Mouse (Mus musculus) embryonic facial prominence, embryonic 13.5 days (tissue): ENCODE measurements around the gene Bahd1. TPM values are rescaled to one million over a fixed set of nuclear protein-coding genes. Genes with fewer than 3 reads are reported as not detected.

ENCODE experiments used
- ATAC-seq: fragments of 200-750 bp; cut with Nextera tagmentation; 2 replicates; pipeline ENCODE4 v1.8.0; 2017; ENCODE audit warnings: low read depth; ENCODE audit not compliant: insufficient number of reproducible peaks, insufficient read depth, low FRiP score, low TSS enrichment
- H3K27ac ChIP-seq: fragments of 300-500 bp; sonication (generic); 2 replicates; pipeline ENCODE4 v1.5.1; 2015; ENCODE audit warnings: moderate library complexity, mild to moderate bottlenecking, inconsistent platforms
- H3K27me3 ChIP-seq: fragments of 300-500 bp; sonication (generic); 2 replicates; pipeline ENCODE4 v1.6.1; 2015; ENCODE audit warnings: mild to moderate bottlenecking, inconsistent platforms
- H3K36me3 ChIP-seq: fragments of 300-500 bp; sonication (generic); 2 replicates; pipeline ENCODE4 v1.6.1; 2015; ENCODE audit warnings: mild to moderate bottlenecking, inconsistent platforms
- H3K4me1 ChIP-seq: fragments of 300-500 bp; sonication (generic); 2 replicates; pipeline ENCODE4 v1.6.1; 2015; ENCODE audit warnings: inconsistent platforms
- H3K4me2 ChIP-seq: fragments of 300-500 bp; sonication (generic); 2 replicates; pipeline ENCODE4 v1.6.1; 2015; ENCODE audit warnings: moderate library complexity, mild to moderate bottlenecking, inconsistent platforms
- H3K4me3 ChIP-seq: fragments of 300-500 bp; sonication (generic); 2 replicates; pipeline ENCODE4 v1.5.1; 2015; ENCODE audit warnings: mild to moderate bottlenecking, inconsistent platforms
- H3K9ac ChIP-seq: fragments of 300-500 bp; sonication (generic); 2 replicates; pipeline ENCODE4 v1.6.1; 2015; ENCODE audit warnings: mild to moderate bottlenecking, inconsistent platforms
- H3K9me3 ChIP-seq: fragments of 300-500 bp; sonication (generic); 2 replicates; pipeline ENCODE4 v1.6.1; 2016; ENCODE audit warnings: inconsistent platforms
- WGBS: fragments of 180-500 bp; shearing (Covaris S2); methylation state at CpG from one replicate; pipeline ENCODE4 v1.1.7; 2015; ENCODE audit warnings: mixed read lengths; 5-methylcytosine and 5-hydroxymethylcytosine counted together
- polyA plus RNA-seq: library from polyadenylated mRNA; unstranded; fragments of >200 nt; fragmentation: Nextera tagmentation; extraction: Ambion mirVana; gene quantifications from 2 replicates; pipeline ENCODE4 v1.2.1, GENCODE M21; 2015

Gene Bahd1
- polyA plus RNA-seq, 1 experiment from 2014 or later, result 4.1 TPM

DNA sequence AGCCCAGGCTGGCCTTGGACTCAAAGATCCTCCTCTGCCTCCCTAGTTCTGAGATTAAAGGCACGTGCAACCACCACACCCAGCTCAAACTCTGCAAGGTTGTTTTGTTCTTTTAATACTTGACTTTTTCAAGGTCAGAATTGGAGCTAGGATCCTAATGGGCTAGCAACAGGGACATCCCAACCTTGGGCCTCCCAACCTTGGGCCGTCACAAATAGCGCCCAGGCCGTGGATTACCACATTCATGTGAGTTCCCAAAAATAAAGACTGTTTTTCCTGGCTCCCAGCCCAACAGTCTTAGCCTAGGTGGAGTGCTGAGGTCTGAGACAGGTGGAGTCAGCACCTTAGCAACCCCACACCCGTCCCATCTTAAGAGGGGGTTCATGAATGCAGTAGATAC lies 18.2 kb upstream of the Bahd1 start:
- no peak overlapping the region for H3K27ac ChIP-seq
- peaks cover 28% of the 10 kb centered on the region for H3K27me3 ChIP-seq
- ATAC-seq, result no peak
- no peak overlapping the region for H3K9ac ChIP-seq
- H3K4me3 ChIP-seq, result no peak overlapping the region
- H3K36me3 ChIP-seq, result peaks cover 20% of the 10 kb centered on the region
- H3K4me1 ChIP-seq, result no peaks in the 10 kb centered on the region
- no peak overlapping the region for H3K4me2 ChIP-seq
- 81% methylated on average over 5 of the region's 5 CpGs for WGBS
- H3K9me3 ChIP-seq, result no peaks in the 10 kb centered on the region

DNA sequence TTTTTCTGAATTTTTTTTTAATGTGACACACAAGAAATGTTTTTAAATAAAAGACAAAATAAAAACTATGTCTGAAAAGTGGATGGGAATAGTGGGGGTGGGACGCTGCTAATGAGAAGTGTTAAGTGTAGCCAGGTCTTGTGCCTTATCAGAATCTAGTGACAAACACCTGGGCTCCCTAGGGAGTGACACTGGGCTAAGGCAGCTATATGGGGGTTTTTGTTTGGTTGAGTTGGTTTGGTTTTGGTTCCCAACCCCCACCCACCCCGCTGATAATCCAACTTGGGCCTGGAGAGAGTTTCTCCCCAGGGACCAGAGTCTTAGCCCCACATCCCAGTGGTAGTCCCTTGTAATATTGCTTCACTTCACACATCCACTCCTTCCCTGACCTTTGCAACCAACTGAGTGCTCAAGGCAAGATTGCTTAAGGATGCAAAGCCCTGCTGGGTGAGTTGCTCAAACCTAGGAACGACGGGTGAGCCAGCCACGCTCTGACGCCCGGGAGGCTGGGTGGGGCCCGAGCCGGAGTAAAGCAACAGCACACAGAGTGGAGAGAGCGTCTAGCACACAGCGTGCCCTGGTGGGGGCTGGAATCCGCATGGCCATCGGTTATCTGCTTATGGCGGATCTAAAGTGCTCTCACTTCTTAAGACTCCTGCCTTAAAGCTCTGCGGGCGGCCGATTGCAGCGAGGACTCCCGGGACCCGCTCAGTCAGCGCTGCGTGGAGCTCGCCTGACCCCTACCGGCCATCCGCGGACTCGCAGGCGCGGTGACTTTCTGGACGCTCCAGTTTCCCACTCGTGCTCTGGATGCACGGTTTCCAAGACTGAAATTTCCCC lies 17.1 kb upstream of the Bahd1 start:
- 2% methylated on average over 32 of the region's 32 CpGs for WGBS
- H3K4me2 ChIP-seq, result peak overlapping the region; percentile 82
- H3K27me3 ChIP-seq, result peaks cover 36% of the 10 kb centered on the region
- H3K4me1 ChIP-seq, result peaks cover 7% of the 10 kb centered on the region; the same call in 1 of the 2 replicates
- no peaks in the 10 kb centered on the region for H3K9me3 ChIP-seq
- H3K4me3 ChIP-seq, result peak overlapping the region; percentile 44
- peaks cover 10% of the 10 kb centered on the region for H3K36me3 ChIP-seq
- ATAC-seq, result peak; percentile 66
- no peak overlapping the region for H3K27ac ChIP-seq
- H3K9ac ChIP-seq, result peak overlapping the region; percentile 76

DNA sequence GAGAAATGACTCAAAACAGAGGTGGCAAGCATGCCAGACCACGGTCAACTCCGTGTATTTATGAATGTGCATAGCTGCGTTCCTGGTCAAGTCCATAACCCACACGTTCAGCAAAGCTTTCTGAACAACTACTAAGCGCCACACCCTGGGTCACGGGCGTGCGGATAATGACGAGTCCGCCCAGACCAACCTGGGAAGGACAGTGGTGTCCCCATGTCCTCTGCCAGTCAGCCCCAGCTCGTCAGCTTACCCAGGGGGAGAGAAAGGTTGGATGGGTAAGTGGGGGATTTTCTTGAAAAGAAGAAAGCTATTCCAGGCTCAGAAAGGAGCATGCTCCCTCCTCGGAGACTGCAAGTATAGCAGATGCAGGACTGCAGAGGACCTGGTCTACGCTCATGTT lies 12.7 kb upstream of the Bahd1 start:
- 62% methylated on average over 13 of the region's 13 CpGs for WGBS
- H3K9ac ChIP-seq, result no peak overlapping the region
- H3K27ac ChIP-seq, result no peak overlapping the region
- H3K9me3 ChIP-seq, result no peaks in the 10 kb centered on the region
- no peak for ATAC-seq
- H3K27me3 ChIP-seq, result peaks cover 51% of the 10 kb centered on the region
- no peaks in the 10 kb centered on the region for H3K36me3 ChIP-seq
- H3K4me1 ChIP-seq, result peaks cover 8% of the 10 kb centered on the region; the same call in 1 of the 2 replicates
- H3K4me3 ChIP-seq, result no peak overlapping the region
- H3K4me2 ChIP-seq, result peak overlapping the region; percentile 22

DNA sequence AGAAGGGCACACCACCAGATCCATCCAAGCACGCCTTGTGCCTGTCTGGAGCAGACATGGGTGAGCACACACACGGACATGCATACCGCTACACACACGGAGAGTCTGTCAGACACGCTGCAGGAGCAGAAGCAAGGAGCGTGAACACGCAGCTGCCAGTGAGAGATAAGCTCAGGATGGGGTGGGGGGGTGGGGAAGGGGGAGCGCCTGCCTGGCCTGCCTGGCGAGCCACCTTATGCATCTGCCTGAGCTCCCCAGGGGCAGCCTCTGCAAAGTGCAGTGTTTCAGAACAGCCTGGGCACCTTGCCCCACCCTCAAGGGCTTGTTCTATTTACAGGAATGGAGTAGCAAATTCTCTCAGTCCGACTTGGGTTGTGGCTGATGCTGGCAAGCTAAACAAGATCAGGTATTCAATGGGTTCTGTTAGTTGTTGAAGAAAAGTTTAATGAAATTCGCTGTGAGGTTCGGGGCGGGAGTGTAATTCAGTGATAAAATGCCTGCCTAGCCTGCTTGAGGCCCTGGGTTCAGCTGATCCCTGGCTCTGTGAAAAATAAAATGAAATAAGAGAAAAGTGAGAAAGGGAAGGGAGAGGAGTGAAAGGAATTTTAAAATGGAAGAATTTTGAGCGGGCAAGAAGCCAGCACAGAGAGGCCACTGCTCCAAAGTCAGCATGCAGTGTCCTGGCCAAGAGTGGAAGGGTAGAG lies 12.2 kb upstream of the Bahd1 start:
- peaks cover 56% of the 10 kb centered on the region for H3K27me3 ChIP-seq
- no peak for ATAC-seq
- H3K9me3 ChIP-seq, result no peaks in the 10 kb centered on the region
- no peaks in the 10 kb centered on the region for H3K36me3 ChIP-seq
- no peak overlapping the region for H3K9ac ChIP-seq
- peak overlapping the region; percentile 22 for H3K4me2 ChIP-seq
- H3K4me3 ChIP-seq, result no peak overlapping the region
- 26% methylated on average over 13 of the region's 14 CpGs for WGBS
- no peak overlapping the region for H3K27ac ChIP-seq
- H3K4me1 ChIP-seq, result peaks cover 8% of the 10 kb centered on the region; the same call in 1 of the 2 replicates

DNA sequence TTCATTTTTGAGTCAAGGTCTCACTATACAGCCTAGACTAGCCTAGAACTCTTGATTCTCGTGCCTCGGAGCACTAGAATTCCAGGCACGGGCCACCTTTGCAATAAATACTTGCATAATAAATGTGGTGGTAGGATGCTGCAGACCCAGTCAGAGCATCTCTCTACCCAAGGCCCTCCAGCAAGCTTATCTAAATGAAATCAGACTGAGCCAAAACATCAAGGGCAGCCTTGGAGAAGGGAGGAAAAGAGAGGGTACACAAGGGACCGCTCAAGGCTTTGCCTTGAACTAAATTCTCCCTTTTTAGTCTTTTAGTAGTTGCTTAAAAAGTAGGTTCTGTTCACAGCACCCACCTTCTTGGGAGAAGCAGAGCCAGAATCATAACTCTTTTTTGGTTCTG lies 9.0 kb upstream of the Bahd1 start:
- H3K27me3 ChIP-seq, result peaks cover 65% of the 10 kb centered on the region
- no peak for ATAC-seq
- H3K9ac ChIP-seq, result no peak overlapping the region
- no peak overlapping the region for H3K4me3 ChIP-seq
- H3K4me1 ChIP-seq, result peaks cover 16% of the 10 kb centered on the region
- no peak overlapping the region for H3K4me2 ChIP-seq
- no peaks in the 10 kb centered on the region for H3K36me3 ChIP-seq
- H3K9me3 ChIP-seq, result no peaks in the 10 kb centered on the region
- H3K27ac ChIP-seq, result no peak overlapping the region
- 80% methylated on average over 4 of the region's 4 CpGs for WGBS

DNA sequence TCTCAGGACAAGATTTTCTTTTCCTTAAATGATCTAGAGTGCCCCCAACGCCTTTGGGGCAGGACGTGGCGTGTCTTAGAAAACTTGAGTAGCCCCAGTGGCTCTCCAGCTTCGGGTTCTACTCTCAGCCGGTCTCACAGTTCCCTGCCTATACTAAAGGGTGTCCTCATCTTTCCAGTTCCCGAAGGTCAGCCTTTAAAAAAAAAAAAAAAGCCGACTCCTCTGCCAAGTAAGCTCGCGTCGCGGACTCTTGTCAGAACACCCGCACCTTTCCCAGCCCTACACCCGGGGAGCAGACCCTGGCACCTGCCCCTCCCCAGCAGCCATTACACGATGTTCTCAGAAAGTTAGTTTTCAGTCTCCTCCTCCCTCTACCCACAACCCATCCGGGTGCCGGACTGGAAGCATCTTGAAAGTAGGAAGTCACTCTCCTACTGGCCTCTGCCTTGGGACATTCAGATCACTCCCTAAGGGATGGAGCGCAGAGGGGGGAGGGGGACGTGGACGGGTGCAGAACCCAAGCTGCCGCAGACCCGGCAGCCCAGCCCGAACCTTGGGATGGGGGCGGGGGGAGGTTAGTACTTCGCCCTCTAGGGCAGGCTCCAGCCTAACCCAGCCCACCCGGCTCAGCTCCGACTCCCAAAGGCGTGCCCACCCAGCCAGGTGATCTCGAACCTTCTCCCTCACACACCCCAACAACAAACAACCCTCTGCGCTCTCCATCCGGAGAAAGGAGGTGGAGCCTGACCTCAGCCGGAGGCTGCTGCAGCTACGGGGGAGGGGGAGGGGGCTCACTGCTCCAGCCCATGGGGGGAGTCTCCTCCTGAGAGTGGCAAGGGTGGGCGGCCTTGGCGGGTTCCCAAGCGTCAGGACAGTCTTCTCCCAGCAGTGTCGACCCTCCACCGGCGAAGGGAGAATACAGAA lies 3.9 kb upstream of the Bahd1 start:
- peaks cover 92% of the 10 kb centered on the region for H3K27me3 ChIP-seq
- H3K27ac ChIP-seq, result no peak overlapping the region
- no peak for ATAC-seq
- 1% methylated on average over 38 of the region's 38 CpGs for WGBS
- H3K4me3 ChIP-seq, result peak overlapping the region; percentile 53
- H3K4me1 ChIP-seq, result peaks cover 37% of the 10 kb centered on the region
- peak overlapping the region; percentile 76 for H3K4me2 ChIP-seq
- H3K9me3 ChIP-seq, result no peaks in the 10 kb centered on the region
- H3K9ac ChIP-seq, result peak overlapping the region; percentile 63
- H3K36me3 ChIP-seq, result no peaks in the 10 kb centered on the region

DNA sequence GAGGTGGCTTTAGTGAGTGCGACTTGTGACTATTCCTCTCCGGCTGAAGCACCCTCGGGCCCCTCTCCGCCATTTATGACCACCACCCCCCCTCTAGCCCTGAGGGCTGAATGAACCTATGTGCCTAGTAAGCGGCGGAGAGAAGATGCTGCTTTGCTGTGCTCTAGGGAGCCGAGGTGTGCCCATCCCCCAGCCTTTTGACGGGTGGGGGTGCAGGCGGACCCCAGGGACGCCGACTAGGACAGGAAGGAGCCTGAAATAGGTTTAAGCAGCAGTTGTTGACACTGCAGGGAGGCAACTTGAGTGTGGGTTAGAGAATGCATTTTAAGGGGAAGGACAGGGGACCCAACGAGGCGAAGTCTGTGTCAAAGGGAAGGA lies 3.3 kb upstream of the Bahd1 start:
- H3K27ac ChIP-seq, result no peak overlapping the region
- H3K4me2 ChIP-seq, result peak overlapping the region; percentile 76
- H3K27me3 ChIP-seq, result peaks cover 89% of the 10 kb centered on the region
- H3K4me3 ChIP-seq, result peak overlapping the region; percentile 53
- no peak for ATAC-seq
- WGBS, result under 1% methylated on average over 13 of the region's 13 CpGs
- peak overlapping the region; percentile 63 for H3K9ac ChIP-seq
- H3K9me3 ChIP-seq, result no peaks in the 10 kb centered on the region
- peaks cover 37% of the 10 kb centered on the region for H3K4me1 ChIP-seq
- H3K36me3 ChIP-seq, result no peaks in the 10 kb centered on the region

DNA sequence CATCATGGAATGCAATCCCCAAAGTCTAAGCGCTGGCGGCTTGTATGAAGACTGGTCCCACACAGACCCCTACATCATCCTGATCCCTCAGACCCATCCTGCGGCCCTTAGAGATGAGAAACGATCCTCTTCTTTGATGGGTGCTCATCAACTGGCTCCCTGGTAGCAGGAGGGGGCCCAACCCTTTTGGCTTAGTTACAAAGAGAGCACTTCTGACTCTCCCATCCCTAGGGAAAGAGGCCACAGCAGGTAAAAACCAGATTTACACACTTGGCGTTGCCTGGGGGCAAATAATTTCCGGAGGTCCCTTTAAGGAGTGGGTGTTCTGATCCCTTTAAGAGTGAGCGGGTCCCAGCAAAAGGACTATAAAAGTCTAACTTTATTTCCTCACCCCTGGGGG lies 2.8 kb upstream of the Bahd1 start:
- Histone ChIP-seq H3K9ac (no peak overlapping the region), H3K4me1 (peaks cover 38% of the 10 kb centered on the region), H3K27ac (no peak overlapping the region), H3K4me3 (peak overlapping the region; percentile 53), H3K36me3 (no peaks in the 10 kb centered on the region), H3K4me2 (peak overlapping the region; percentile 76), H3K27me3 (peaks cover 85% of the 10 kb centered on the region), H3K9me3 (no peaks in the 10 kb centered on the region)
- ATAC-seq, result no peak
- under 1% methylated on average over 7 of the region's 7 CpGs for WGBS

DNA sequence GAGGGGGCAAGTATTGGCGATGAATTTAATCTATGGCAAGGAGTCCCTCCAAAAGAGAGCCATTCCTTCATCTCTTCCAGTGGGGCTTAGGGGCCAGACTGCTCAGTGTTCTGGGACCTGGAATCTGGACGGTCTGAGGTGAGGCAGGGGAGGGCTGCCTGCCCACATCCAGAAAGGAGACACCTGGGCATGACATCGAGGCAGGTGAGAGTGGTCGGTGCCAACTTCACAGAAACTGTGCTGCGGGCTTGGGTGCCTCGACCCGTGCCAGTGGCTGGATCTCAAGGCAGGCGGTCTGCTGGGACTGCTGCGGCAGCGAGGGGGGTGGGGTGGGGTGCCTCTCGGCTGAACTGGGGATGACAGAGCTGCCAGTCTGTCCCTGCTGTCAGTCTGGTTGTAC lies 2.4 kb upstream of the Bahd1 start:
- Histone ChIP-seq H3K4me2 (peak overlapping the region; percentile 76; the same call in 1 of the 2 replicates), H3K27me3 (peaks cover 85% of the 10 kb centered on the region), H3K27ac (no peak overlapping the region), H3K4me1 (peaks cover 42% of the 10 kb centered on the region), H3K36me3 (no peaks in the 10 kb centered on the region), H3K9me3 (no peaks in the 10 kb centered on the region), H3K4me3 (peak overlapping the region; percentile 53; the same call in 1 of the 2 replicates), H3K9ac (no peak overlapping the region)
- 2% methylated on average over 11 of the region's 11 CpGs for WGBS
- ATAC-seq, result no peak

DNA sequence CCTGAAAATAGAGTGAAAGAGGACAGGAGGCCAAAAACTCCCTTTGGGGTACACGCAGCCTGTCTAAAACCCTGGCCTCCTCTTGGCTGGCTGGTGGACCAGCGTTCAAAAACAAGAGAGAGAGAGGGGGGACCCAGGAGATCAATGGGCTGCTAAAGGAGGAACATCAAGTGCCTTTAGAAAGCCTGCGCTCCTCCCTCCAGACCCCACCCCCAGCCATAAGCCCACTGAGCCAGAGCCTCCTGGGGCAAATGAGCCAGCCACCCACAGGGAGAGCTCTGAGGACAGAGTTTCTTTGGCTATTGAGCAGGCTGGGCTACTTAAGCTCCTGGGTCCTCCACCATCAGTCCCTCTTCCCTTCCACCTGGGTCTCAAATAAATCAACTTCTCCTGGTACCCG lies 1.4 kb upstream of the Bahd1 start:
- H3K4me2 ChIP-seq, result no peak overlapping the region
- no peak overlapping the region for H3K27ac ChIP-seq
- peaks cover 51% of the 10 kb centered on the region for H3K4me1 ChIP-seq
- WGBS, result 4% methylated on average over 4 of the region's 4 CpGs
- no peak overlapping the region for H3K9ac ChIP-seq
- H3K27me3 ChIP-seq, result peaks cover 86% of the 10 kb centered on the region
- H3K9me3 ChIP-seq, result no peaks in the 10 kb centered on the region
- H3K4me3 ChIP-seq, result no peak overlapping the region
- ATAC-seq, result no peak
- no peaks in the 10 kb centered on the region for H3K36me3 ChIP-seq

DNA sequence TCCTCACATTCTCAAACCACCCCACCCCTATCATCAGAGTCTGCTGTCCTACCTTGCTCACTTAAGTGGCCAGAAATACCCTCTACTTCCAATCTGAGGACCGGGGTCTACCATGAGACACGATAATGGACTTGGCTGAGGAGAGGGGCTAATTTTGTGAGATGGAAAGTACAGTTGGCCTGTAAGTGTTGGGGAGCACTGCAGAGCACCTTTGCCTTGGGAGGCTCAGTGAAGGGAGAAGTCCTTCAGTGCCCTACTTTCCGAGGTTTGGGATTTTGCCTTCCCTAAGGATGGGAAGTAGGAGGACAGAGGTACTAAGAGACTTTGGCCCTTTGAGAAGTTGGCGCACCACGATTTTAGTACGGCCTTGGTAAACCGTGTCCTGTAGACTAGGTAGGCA lies 871 bp upstream of the Bahd1 start:
- Histone ChIP-seq H3K4me1 (peaks cover 55% of the 10 kb centered on the region), H3K9ac (no peak overlapping the region), H3K36me3 (no peaks in the 10 kb centered on the region), H3K27ac (no peak overlapping the region), H3K27me3 (peaks cover 86% of the 10 kb centered on the region), H3K4me2 (no peak overlapping the region), H3K4me3 (no peak overlapping the region), H3K9me3 (no peaks in the 10 kb centered on the region)
- ATAC-seq, result no peak
- WGBS, result 12% methylated on average over 7 of the region's 7 CpGs
